Mouse (Mus musculus) heart, postnatal 0 days (tissue): ENCODE measurements around the gene Rora. TPM values are rescaled to one million over a fixed set of nuclear protein-coding genes. Genes with fewer than 3 reads are reported as not detected.

Source experiments
- ATAC-seq: fragments of 200-750 bp; cut with Nextera tagmentation; 2 replicates; pipeline ENCODE4 v1.8.0; 2017; ENCODE audit warnings: low read depth, moderate number of reproducible peaks, moderate library complexity; ENCODE audit not compliant: insufficient read depth
- DNase-seq: peaks from one replicate; pipeline ENCODE4 v3.0.0-alpha.2; 2016; ENCODE audit warnings: low spot score
- H3K27ac ChIP-seq: fragments of 300-500 bp; sonication (generic); 2 replicates; pipeline ENCODE4 v1.5.1; 2014; ENCODE audit warnings: low read depth, mild to moderate bottlenecking
- H3K27me3 ChIP-seq: fragments of 300-500 bp; sonication (generic); 2 replicates; pipeline ENCODE4 v1.6.1; 2014; ENCODE audit warnings: low read length, mixed read lengths; ENCODE audit not compliant: control insufficient read depth, insufficient read depth
- H3K36me3 ChIP-seq: fragments of 300-500 bp; sonication (generic); replicated peaks from 2 replicates; pipeline ENCODE4 v1.6.1; 2014; ENCODE audit warnings: low read length, mixed read lengths; ENCODE audit not compliant: control insufficient read depth, insufficient read depth
- H3K4me1 ChIP-seq: fragments of 300-500 bp; sonication (generic); 2 replicates; pipeline ENCODE4 v1.6.1; 2014; ENCODE audit warnings: antibody characterized with exemption; ENCODE audit not compliant: control insufficient read depth, insufficient read depth
- H3K4me2 ChIP-seq: fragments of 300-500 bp; sonication (generic); 2 replicates; pipeline ENCODE4 v1.6.1; 2014; ENCODE audit warnings: low read depth, mild to moderate bottlenecking, low read length, moderate library complexity
- H3K4me3 ChIP-seq: fragments of 300-500 bp; sonication (generic); 2 replicates; pipeline ENCODE4 v1.5.1; 2014; ENCODE audit warnings: low read depth, low read length
- H3K9ac ChIP-seq: fragments of 300-500 bp; sonication (generic); replicated peaks from 2 replicates; pipeline ENCODE4 v1.6.1; 2014; ENCODE audit warnings: low read depth, low read length, mixed read lengths
- H3K9me3 ChIP-seq: fragments of 300-500 bp; sonication (generic); replicated peaks from 2 replicates; pipeline ENCODE4 v1.6.1; 2016; ENCODE audit warnings: low read length; ENCODE audit not compliant: control insufficient read depth
- CTCF ChIP-seq: IDR thresholded peaks from 2 replicates; pipeline ENCODE4 v1.5.1; 2016; ENCODE audit warnings: antibody characterized with exemption, control low read depth, low read depth
- EP300 ChIP-seq: IDR thresholded peaks from 2 replicates; pipeline ENCODE4 v1.6.1; 2016; ENCODE audit warnings: antibody characterized with exemption, low read depth
- WGBS: fragments of 180-500 bp; shearing (Covaris S2); extraction: QIAGEN DNeasy Blood & Tissue Kit; methylation state at CpG from one replicate; pipeline ENCODE4 v1.1.7; 2014; 5-methylcytosine and 5-hydroxymethylcytosine counted together
- polyA plus RNA-seq: library from polyadenylated mRNA; unstranded; fragments of >200 nt; fragmentation: Nextera tagmentation; extraction: Ambion mirVana; gene quantifications from 2 replicates; pipeline ENCODE4 v1.2.1, GENCODE M21; 2015
- total RNA-seq: library from RNA; depleted of rRNA; stranded (reverse); fragments of >200 nt; gene quantifications from 2 replicates; pipeline ENCODE4 v1.2.3, GENCODE M21; 2014; ENCODE audit warnings: low replicate concordance

Rora gene
- total and polyA plus RNA-seq, 2 experiments from 2014 or later: 7.9 to 9.8 TPM

- no peak overlapping the region for H3K27ac ChIP-seq
- no peaks in the 10 kb centered on the region for H3K36me3 ChIP-seq
- peak overlapping the region; percentile 89 for H3K4me3 ChIP-seq
- ATAC-seq (peak; percentile 50), DNase-seq (peak; percentile 52)
- no peaks in the 10 kb centered on the region for H3K4me1 ChIP-seq
- TF ChIP-seq CTCF (no peak), EP300 (no peak)
- no peaks in the 10 kb centered on the region for H3K27me3 ChIP-seq
- H3K4me2 ChIP-seq: peak overlapping the region; percentile 94
- under 1% methylated on average over 31 of the region's 31 CpGs for WGBS
- peak overlapping the region; percentile 74 for H3K9ac ChIP-seq
- no peaks in the 10 kb centered on the region for H3K9me3 ChIP-seq
These were observed 1.7 kb downstream of the Rora start for GRCm38 (mm10) chr9:68655018-68656005.

- no peaks in the 10 kb centered on the region for H3K4me1 ChIP-seq
- WGBS: 58% methylated on average over 5 of the region's 5 CpGs
- H3K4me3 ChIP-seq: no peak overlapping the region
- H3K36me3 ChIP-seq: no peaks in the 10 kb centered on the region
- H3K9me3 ChIP-seq: no peaks in the 10 kb centered on the region
- DNase-seq: peak; percentile 7
- H3K4me2 ChIP-seq: no peak overlapping the region
- no peak for ATAC-seq
- TF ChIP-seq CTCF (no peak), EP300 (no peak)
- no peaks in the 10 kb centered on the region for H3K27me3 ChIP-seq
- H3K9ac ChIP-seq: no peak overlapping the region
- H3K27ac ChIP-seq: no peak overlapping the region
These were observed 2.6 kb downstream of the Rora start for GRCm38 (mm10) chr9:68656076-68656795.

GRCm38 (mm10) chr9:68656796-68657130, 3.2 kb downstream of the Rora start:
- TF ChIP-seq EP300: no peak
- TF ChIP-seq CTCF: no peak
- Histone ChIP-seq H3K9me3 (no peaks in the 10 kb centered on the region), H3K4me2 (no peak overlapping the region), H3K27me3 (no peaks in the 10 kb centered on the region), H3K36me3 (no peaks in the 10 kb centered on the region), H3K27ac (no peak overlapping the region), H3K4me1 (no peaks in the 10 kb centered on the region), H3K4me3 (no peak overlapping the region), H3K9ac (no peak overlapping the region)
- ATAC-seq (no peak), DNase-seq (no peak)
- 49% methylated on average over 6 of the region's 6 CpGs for WGBS

GRCm38 (mm10) chr9:68670731-68671130, 17.1 kb downstream of the Rora start:
- no peaks in the 10 kb centered on the region for H3K4me1 ChIP-seq
- no peak overlapping the region for H3K4me2 ChIP-seq
- no peaks in the 10 kb centered on the region for H3K27me3 ChIP-seq
- no peak overlapping the region for H3K4me3 ChIP-seq
- H3K9me3 ChIP-seq: no peaks in the 10 kb centered on the region
- H3K9ac ChIP-seq: no peak overlapping the region
- no peaks in the 10 kb centered on the region for H3K36me3 ChIP-seq
- WGBS: 86% methylated on average over 3 of the region's 3 CpGs
- no peak for ATAC-seq
- TF ChIP-seq CTCF: no peak
- no peak for TF ChIP-seq EP300
- no peak overlapping the region for H3K27ac ChIP-seq
- DNase-seq: no peak

- Histone ChIP-seq H3K27me3 (no peaks in the 10 kb centered on the region), H3K9me3 (no peaks in the 10 kb centered on the region), H3K36me3 (no peaks in the 10 kb centered on the region), H3K4me1 (no peaks in the 10 kb centered on the region), H3K4me3 (no peak overlapping the region), H3K27ac (no peak overlapping the region), H3K9ac (no peak overlapping the region), H3K4me2 (no peak overlapping the region)
- 66% methylated on average over 5 of the region's 5 CpGs for WGBS
- TF ChIP-seq CTCF (no peak), EP300 (no peak)
- ATAC-seq (no peak), DNase-seq (no peak)
These were observed 18.9 kb downstream of the Rora start for GRCm38 (mm10) chr9:68672459-68672858.
